Mouse (Mus musculus): Measurements from ENCODE around the gene Gm20388. TPM values are rescaled to one million over a fixed set of nuclear protein-coding genes. Genes with fewer than 3 reads are reported as not detected.

The Gm20388 gene
- polyA plus RNA-seq, 1 experiment from 2014 or later: not detected

DNA sequence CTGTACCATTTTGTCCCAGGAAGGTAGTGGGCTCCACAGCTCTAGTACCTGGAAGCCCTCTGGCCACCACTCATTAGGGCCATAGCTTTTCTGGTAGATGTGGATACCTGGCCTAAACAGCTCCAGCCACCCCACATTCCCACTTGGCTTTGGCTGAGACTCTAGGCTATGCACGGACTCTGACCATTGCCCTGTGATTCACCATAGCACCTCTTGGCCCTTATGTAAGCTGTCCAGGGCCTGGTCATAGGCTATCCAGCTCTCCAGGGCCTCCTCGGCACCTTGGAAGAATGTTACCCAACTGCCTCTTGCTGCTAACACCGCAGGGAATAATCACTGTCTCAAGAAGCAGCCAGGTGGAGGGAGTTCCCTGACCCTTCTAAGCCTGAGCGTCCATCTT, 2618.5 kb downstream of the Gm20388 start:
- WGBS: 78% methylated on average over 4 of the region's 4 CpGs
- Histone ChIP-seq H3K36me3 (ENCODE audit: control insufficient read depth, insufficient read depth) (no peaks in the 10 kb centered on the region), H3K27me3 (replicated peaks; ENCODE audit: control insufficient read depth, insufficient read depth, low read length) (no peaks in the 10 kb centered on the region), H3K4me1 (replicated peaks; ENCODE audit: control insufficient read depth, insufficient read depth, low read length) (0 out of 2 replicates have a peak, but pooled peaks cover 5% of the 10 kb centered on the region), H3K4me3 (ENCODE audit: low read depth, low read length) (no peak overlapping the region), H3K27ac (ENCODE audit: low read depth, low read length) (no peak overlapping the region), H3K9me3 (ENCODE audit: control insufficient read depth) (no peaks in the 10 kb centered on the region), H3K4me2 (replicated peaks; ENCODE audit: low read depth) (no peak overlapping the region), H3K9ac (ENCODE audit: low read depth, low read length) (no peak overlapping the region)
- no peak for TF ChIP-seq CTCF (IDR thresholded peaks at IDR 0.05; ENCODE audit: low read depth)
- ATAC-seq: peak; percentile 68

DNA sequence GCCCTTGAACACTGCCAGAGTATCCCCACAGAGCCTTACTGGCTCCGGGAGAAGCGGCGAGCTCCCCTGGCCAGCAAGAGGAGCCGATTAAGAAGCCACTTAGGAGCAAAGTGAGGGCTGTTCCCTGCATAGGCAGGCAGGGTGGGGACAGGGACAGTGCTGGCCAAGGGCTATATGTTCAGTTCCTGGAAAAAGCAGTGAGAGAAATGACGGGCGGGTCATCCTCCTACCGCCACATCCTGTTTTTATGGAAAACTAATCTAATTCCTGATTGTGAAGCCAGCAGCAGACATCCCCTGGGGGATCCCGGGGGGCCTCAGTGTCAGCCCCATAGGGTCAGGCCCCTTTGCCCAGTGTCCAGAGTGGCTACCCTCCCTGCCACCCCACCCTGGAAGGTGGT, 2620.7 kb downstream of the Gm20388 start:
- Histone ChIP-seq H3K4me2 (replicated peaks; ENCODE audit: low read depth) (no peak overlapping the region), H3K4me1 (replicated peaks; ENCODE audit: control insufficient read depth, insufficient read depth, low read length) (no peaks in the 10 kb centered on the region), H3K27ac (ENCODE audit: low read depth, low read length) (no peak overlapping the region; the same call in 1 of the 2 replicates), H3K27me3 (replicated peaks; ENCODE audit: control insufficient read depth, insufficient read depth, low read length) (no peaks in the 10 kb centered on the region), H3K36me3 (ENCODE audit: control insufficient read depth, insufficient read depth) (no peaks in the 10 kb centered on the region), H3K9me3 (ENCODE audit: control insufficient read depth) (no peaks in the 10 kb centered on the region), H3K4me3 (ENCODE audit: low read depth, low read length) (no peak overlapping the region), H3K9ac (ENCODE audit: low read depth, low read length) (no peak overlapping the region)
- ATAC-seq: no peak
- WGBS: 73% methylated on average over 8 of the region's 8 CpGs
- no peak for TF ChIP-seq CTCF (IDR thresholded peaks at IDR 0.05; ENCODE audit: low read depth)

DNA sequence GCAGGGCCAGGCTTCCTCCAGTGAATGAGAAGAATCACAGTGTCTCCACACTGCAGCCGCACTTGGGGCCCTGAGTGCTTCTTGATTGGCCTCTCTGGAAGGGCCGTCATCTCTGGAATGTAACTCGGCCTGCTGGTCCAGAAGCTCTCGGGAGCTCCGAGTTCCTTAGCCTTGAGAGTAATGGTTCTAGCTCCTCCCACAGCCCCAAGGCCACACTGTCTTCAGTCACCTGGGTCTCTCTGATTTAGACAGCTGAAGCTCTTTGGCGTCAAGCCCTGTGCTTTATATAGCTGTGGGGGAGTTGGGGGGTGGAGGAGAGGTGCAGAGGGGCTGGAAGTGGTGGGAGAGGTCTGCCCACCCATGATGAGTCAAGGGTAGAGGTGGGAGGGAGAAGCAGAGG, 2626.4 kb downstream of the Gm20388 start:
- H3K27me3 ChIP-seq (replicated peaks; ENCODE audit: control insufficient read depth, insufficient read depth, low read length): no peaks in the 10 kb centered on the region
- WGBS: 6% methylated on average over 6 of the region's 6 CpGs
- 0 out of 2 replicates have a peak overlapping the region, but pooled peaks have one; percentile 13 for H3K4me2 ChIP-seq (replicated peaks; ENCODE audit: low read depth)
- TF ChIP-seq CTCF (IDR thresholded peaks at IDR 0.05; ENCODE audit: low read depth): no peak
- H3K27ac ChIP-seq (ENCODE audit: low read depth, low read length): peak overlapping the region; percentile 47
- H3K36me3 ChIP-seq (ENCODE audit: control insufficient read depth, insufficient read depth): no peaks in the 10 kb centered on the region; the same call in 1 of the 2 replicates
- no peaks in the 10 kb centered on the region for H3K9me3 ChIP-seq (ENCODE audit: control insufficient read depth)
- no peak overlapping the region for H3K9ac ChIP-seq (ENCODE audit: low read depth, low read length)
- ATAC-seq: peak; percentile 78
- no peak overlapping the region for H3K4me3 ChIP-seq (ENCODE audit: low read depth, low read length)
- H3K4me1 ChIP-seq (replicated peaks; ENCODE audit: control insufficient read depth, insufficient read depth, low read length): no peaks in the 10 kb centered on the region

DNA sequence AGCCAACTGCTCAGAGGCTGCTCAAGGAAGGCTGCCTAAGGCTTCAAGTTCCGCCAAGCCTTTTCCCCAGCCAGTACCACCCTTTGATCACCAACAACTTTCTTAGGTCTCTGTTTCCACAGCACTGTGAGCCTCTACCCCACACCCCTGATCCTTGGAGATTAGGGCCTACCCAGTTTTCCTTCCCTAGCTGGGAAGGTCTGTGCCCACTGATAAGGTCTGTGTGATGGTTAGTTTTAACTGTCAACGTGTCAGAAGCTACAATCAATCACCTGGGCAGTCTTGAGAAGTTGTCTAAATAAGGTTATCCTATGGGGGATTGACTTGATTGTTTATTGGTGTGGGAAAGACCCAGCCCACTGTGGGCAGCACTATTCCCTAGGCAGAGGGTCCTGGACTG, 2627.2 kb downstream of the Gm20388 start:
- Histone ChIP-seq H3K9ac (ENCODE audit: low read depth, low read length) (no peak overlapping the region), H3K4me3 (ENCODE audit: low read depth, low read length) (no peak overlapping the region)
- no peak for ATAC-seq

DNA sequence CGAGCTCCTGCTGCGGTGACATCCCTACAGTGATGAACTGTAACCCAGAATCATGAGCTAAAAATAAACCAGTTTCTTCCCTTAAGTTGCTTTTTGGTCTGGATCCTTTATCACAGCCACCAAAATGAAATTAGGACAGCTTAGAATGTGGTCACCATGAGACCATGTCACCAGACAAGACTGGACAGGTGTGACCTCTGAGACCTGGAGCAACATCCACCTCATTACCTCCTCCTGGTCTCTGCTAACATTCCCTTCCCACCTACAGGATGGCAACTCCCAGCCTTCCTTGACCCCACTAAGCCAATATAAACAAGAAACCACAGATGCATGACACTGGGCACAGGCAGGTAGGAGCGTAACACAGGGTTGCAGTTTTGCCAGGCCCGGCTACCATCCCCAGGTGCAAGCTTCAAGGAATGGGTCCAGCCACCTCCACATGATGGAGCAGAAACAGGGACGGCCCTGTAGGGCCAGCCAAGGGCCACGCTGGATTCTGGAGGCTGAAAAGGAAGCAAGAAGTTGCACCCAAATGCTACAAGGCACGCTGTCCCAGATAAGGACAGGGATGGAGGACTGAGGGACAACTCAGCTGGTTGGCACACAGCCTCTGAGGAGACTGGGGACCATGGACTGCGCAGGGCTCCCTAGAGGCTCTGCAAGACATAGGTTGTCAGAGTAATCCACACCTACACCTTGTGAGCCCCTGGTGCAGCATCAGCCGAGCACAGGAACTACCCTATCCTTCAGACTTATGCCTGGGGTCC, 2627.9 kb downstream of the Gm20388 start:
- WGBS: 95% methylated on average over 9 of the region's 9 CpGs
- H3K27ac ChIP-seq (ENCODE audit: low read depth, low read length): no peak overlapping the region

More for the DNA sequence above, 2627.2 kb downstream of the Gm20388 start:
- H3K4me1 ChIP-seq (replicated peaks; ENCODE audit: control insufficient read depth, insufficient read depth, low read length): no peaks in the 10 kb centered on the region
- no peak for TF ChIP-seq CTCF (IDR thresholded peaks at IDR 0.05; ENCODE audit: low read depth)
- no peak overlapping the region for H3K4me2 ChIP-seq (replicated peaks; ENCODE audit: low read depth)
- H3K9me3 ChIP-seq (ENCODE audit: control insufficient read depth): no peaks in the 10 kb centered on the region
- H3K27ac ChIP-seq (ENCODE audit: low read depth, low read length): peak overlapping the region; percentile 47
- H3K27me3 ChIP-seq (replicated peaks; ENCODE audit: control insufficient read depth, insufficient read depth, low read length): no peaks in the 10 kb centered on the region
- 62% methylated on average over 2 of the region's 2 CpGs for WGBS
- H3K36me3 ChIP-seq (ENCODE audit: control insufficient read depth, insufficient read depth): no peaks in the 10 kb centered on the region; the same call in 1 of the 2 replicates

DNA sequence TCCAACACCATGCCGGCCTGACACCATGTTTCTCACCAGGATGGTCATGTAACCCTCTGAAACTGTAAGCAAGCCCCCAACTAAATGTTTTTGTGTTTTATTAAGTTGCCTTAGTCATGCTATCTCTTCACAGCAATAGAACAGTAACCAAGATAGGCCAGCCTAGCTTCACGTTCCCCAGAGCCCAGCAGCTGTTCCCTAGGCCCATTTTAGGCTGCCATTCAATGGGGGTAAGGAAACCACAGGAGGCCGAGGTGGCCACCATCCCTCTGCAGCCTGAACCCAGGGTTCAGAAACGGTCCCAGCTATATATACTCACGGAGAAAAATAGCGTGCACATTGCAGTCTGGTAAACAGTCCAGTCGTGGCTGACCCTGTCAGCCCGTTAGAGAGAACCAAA, 2633.5 kb downstream of the Gm20388 start:
- no peaks in the 10 kb centered on the region for H3K27me3 ChIP-seq (replicated peaks; ENCODE audit: control insufficient read depth, insufficient read depth, low read length)
- ATAC-seq: no peak
- TF ChIP-seq CTCF (IDR thresholded peaks at IDR 0.05; ENCODE audit: low read depth): no peak
- no peak overlapping the region for H3K9ac ChIP-seq (ENCODE audit: low read depth, low read length)
- peaks cover 3% of the 10 kb centered on the region; the same call in 1 of the 2 replicates for H3K4me1 ChIP-seq (replicated peaks; ENCODE audit: control insufficient read depth, insufficient read depth, low read length)
- no peaks in the 10 kb centered on the region; the same call in 1 of the 2 replicates for H3K36me3 ChIP-seq (ENCODE audit: control insufficient read depth, insufficient read depth)
- H3K27ac ChIP-seq (ENCODE audit: low read depth, low read length): no peak overlapping the region
- no peak overlapping the region for H3K4me2 ChIP-seq (replicated peaks; ENCODE audit: low read depth)
- no peak overlapping the region for H3K4me3 ChIP-seq (ENCODE audit: low read depth, low read length)
- H3K9me3 ChIP-seq (ENCODE audit: control insufficient read depth): no peaks in the 10 kb centered on the region
- 90% methylated on average over 8 of the region's 8 CpGs for WGBS

More for the DNA sequence above, 2627.9 kb downstream of the Gm20388 start:
- Histone ChIP-seq H3K9ac (ENCODE audit: low read depth, low read length) (no peak overlapping the region), H3K4me1 (replicated peaks; ENCODE audit: control insufficient read depth, insufficient read depth, low read length) (no peaks in the 10 kb centered on the region), H3K27me3 (replicated peaks; ENCODE audit: control insufficient read depth, insufficient read depth, low read length) (no peaks in the 10 kb centered on the region), H3K36me3 (ENCODE audit: control insufficient read depth, insufficient read depth) (no peaks in the 10 kb centered on the region; the same call in 1 of the 2 replicates), H3K4me3 (ENCODE audit: low read depth, low read length) (no peak overlapping the region), H3K4me2 (replicated peaks; ENCODE audit: low read depth) (no peak overlapping the region), H3K9me3 (ENCODE audit: control insufficient read depth) (no peaks in the 10 kb centered on the region)
- no peak for ATAC-seq
- no peak for TF ChIP-seq CTCF (IDR thresholded peaks at IDR 0.05; ENCODE audit: low read depth)
